Mouse (Mus musculus) CH12F3 (cell line): ENCODE data around the gene Bpifb9a.
"Not testable (repeated sequence)": the region's sequence is repeated elsewhere in the genome, so short reads cannot be mapped to it uniquely, and the experiment has no call there.

Experiments used
- in situ Hi-C: fragments of 300-500 bp; cut with MboI; formaldehyde crosslinking; loops from 2 replicates; pipeline ENCODE4 v1.14.3; 2020; ENCODE audit warnings: low sequenced_read_pairs

The Bpifb9a gene

GRCm38 (mm10) chr2:154301763-154302162 lies 44.1 kb downstream of the Bpifb9a start:
- in situ Hi-C loops = no loop called here

GRCm38 (mm10) chr2:154304604-154305003 lies 47.0 kb downstream of the Bpifb9a start:
- in situ Hi-C loops = not testable (repeated sequence)

- in situ Hi-C loops = not testable (repeated sequence)
These were observed 49.3 kb downstream of the Bpifb9a start, which contains the start of gene Bpifb9b for GRCm38 (mm10) chr2:154306927-154307326. Gene Bpifb9b, plus strand, starts transcription at chr2:154307227.

- in situ Hi-C loops = not testable (repeated sequence)
These were observed 56.1 kb downstream of the Bpifb9a start for GRCm38 (mm10) chr2:154313771-154314170.
